Comparison of ENCODE assay signal across 9 mouse cellular contexts in genomic region chr8:116946268-116946838, GRCm38 (mm10). TPM values are rescaled to one million over a fixed set of nuclear protein-coding genes. Genes with fewer than 3 reads are reported as not detected.
DNase-seq lines count a peak whose midpoint lies in the region; ATAC-seq and TF ChIP-seq lines count a peak whose summit lies in the region.
"Had no signal": no experiment of that assay in that cellular context is flagged by ENCODE, and none has a peak within 500 bp of the region (broad histone marks: within the 10 kb centered on the region; RNA-seq: fewer than 3 reads in every experiment).

No protein-coding gene starts in this region.

- no peak overlapping the region for H3K4me3 ChIP-seq in hindbrain, embryonic 10.5 days
- no peak overlapping the region for H3K4me3 ChIP-seq in hindbrain, embryonic 16.5 days (ENCODE audit: low read length)
- H3K4me3 ChIP-seq in E14TG2a.4 (replicated peaks; ENCODE audit: low read length) = peak overlapping the region; percentile 62
- peak overlapping the region; percentile 38 for H3K4me3 ChIP-seq in heart, embryonic 13.5 days
- H3K4me3 ChIP-seq in liver, embryonic 13.5 days (replicated peaks) = peak overlapping the region; percentile 48
- H3K4me3 ChIP-seq in stomach, embryonic 15.5 days (replicated peaks) = no peak overlapping the region
- H3K4me3 ChIP-seq: neural tube, embryonic 12.5 days had no signal

- H3K4me2 ChIP-seq in hindbrain, embryonic 16.5 days (ENCODE audit: low read length) = no peak overlapping the region
- H3K4me2 ChIP-seq in heart, embryonic 13.5 days = peak overlapping the region; percentile 96
- peak overlapping the region; percentile 98 for H3K4me2 ChIP-seq in liver, embryonic 13.5 days
- 0 out of 2 replicates have a peak overlapping the region, but pooled peaks have one; percentile 15 for H3K4me2 ChIP-seq in stomach, embryonic 15.5 days
- H3K4me2 ChIP-seq: neural tube, embryonic 12.5 days had no signal

- no peak for DNase-seq in hindbrain, embryonic 10.5 days (ENCODE audit: low spot score)
- peak; percentile 11 for DNase-seq in liver, embryonic 13.5 days
- DNase-seq in testis, postnatal 14 days (ENCODE audit: low spot score) = no peak
- no peak for DNase-seq in urinary bladder, adult 2 months (ENCODE audit: low spot score)

- no peak for TF ChIP-seq CTCF in E14TG2a.4 (conservative IDR thresholded peaks at IDR 0.05; ENCODE audit: low read length)

- ATAC-seq in hindbrain, embryonic 16.5 days = no peak
- no peak for ATAC-seq in heart, embryonic 13.5 days (ENCODE audit: extremely low read depth, insufficient number of reproducible peaks, low FRiP score, low TSS enrichment)
- ATAC-seq in liver, embryonic 13.5 days (ENCODE audit: low read depth) = no peak
- ATAC-seq in stomach, embryonic 15.5 days (ENCODE audit: insufficient read depth, low FRiP score, low read depth) = no peak

- H3K27me3 ChIP-seq in hindbrain, embryonic 10.5 days (ENCODE audit: insufficient read depth, poor library complexity, severe bottlenecking) = no peaks in the 10 kb centered on the region
- H3K27me3 ChIP-seq in hindbrain, embryonic 16.5 days (replicated peaks; ENCODE audit: control insufficient read depth, insufficient read depth, low read length) = no peaks in the 10 kb centered on the region
- H3K27me3 ChIP-seq in E14TG2a.4 (ENCODE audit: insufficient read depth, low read length) = no peaks in the 10 kb centered on the region
- no peaks in the 10 kb centered on the region for H3K27me3 ChIP-seq in heart, embryonic 13.5 days (replicated peaks)
- no peaks in the 10 kb centered on the region for H3K27me3 ChIP-seq in liver, embryonic 13.5 days
- no peaks in the 10 kb centered on the region for H3K27me3 ChIP-seq in stomach, embryonic 15.5 days (replicated peaks)
- H3K27me3 ChIP-seq: neural tube, embryonic 12.5 days had no signal

- H3K4me1 ChIP-seq in hindbrain, embryonic 10.5 days (replicated peaks) = peaks cover 35% of the 10 kb centered on the region
- H3K4me1 ChIP-seq in hindbrain, embryonic 16.5 days (ENCODE audit: control insufficient read depth, insufficient read depth, low read depth, low read length) = peaks cover 16% of the 10 kb centered on the region
- peaks cover 82% of the 10 kb centered on the region for H3K4me1 ChIP-seq in E14TG2a.4 (replicated peaks; ENCODE audit: low read depth, low read length)
- H3K4me1 ChIP-seq in heart, embryonic 13.5 days = peaks cover 62% of the 10 kb centered on the region
- peaks cover 64% of the 10 kb centered on the region for H3K4me1 ChIP-seq in liver, embryonic 13.5 days (replicated peaks)
- H3K4me1 ChIP-seq in stomach, embryonic 15.5 days = peaks cover 21% of the 10 kb centered on the region

- WGBS in hindbrain, embryonic 10.5 days = 87% methylated on average over 21 of the region's 21 CpGs
- 85% methylated on average over 21 of the region's 21 CpGs for WGBS in hindbrain, embryonic 16.5 days
- 25% methylated on average over 21 of the region's 21 CpGs for WGBS in heart, embryonic 13.5 days
- 25% methylated on average over 21 of the region's 21 CpGs for WGBS in liver, embryonic 13.5 days (ENCODE audit: insufficient replicate concordance)
- 68% methylated on average over 21 of the region's 21 CpGs for WGBS in stomach, embryonic 15.5 days

- H3K36me3 ChIP-seq in hindbrain, embryonic 10.5 days = peaks cover 19% of the 10 kb centered on the region
- H3K36me3 ChIP-seq in hindbrain, embryonic 16.5 days (ENCODE audit: control insufficient read depth, insufficient read depth, low read length) = no peaks in the 10 kb centered on the region
- peaks cover 29% of the 10 kb centered on the region for H3K36me3 ChIP-seq in E14TG2a.4 (ENCODE audit: insufficient read depth, low read length)
- no peaks in the 10 kb centered on the region for H3K36me3 ChIP-seq in heart, embryonic 13.5 days
- peaks cover 4% of the 10 kb centered on the region for H3K36me3 ChIP-seq in liver, embryonic 13.5 days
- H3K36me3 ChIP-seq in stomach, embryonic 15.5 days = no peaks in the 10 kb centered on the region
- H3K36me3 ChIP-seq: neural tube, embryonic 12.5 days had no signal

- H3K9me3 ChIP-seq in hindbrain, embryonic 10.5 days = no peaks in the 10 kb centered on the region
- H3K9me3 ChIP-seq in hindbrain, embryonic 16.5 days (ENCODE audit: control insufficient read depth, low read length) = no peaks in the 10 kb centered on the region
- H3K9me3 ChIP-seq in E14TG2a.4 (ENCODE audit: low read length) = no peaks in the 10 kb centered on the region
- no peaks in the 10 kb centered on the region for H3K9me3 ChIP-seq in heart, embryonic 13.5 days
- no peaks in the 10 kb centered on the region for H3K9me3 ChIP-seq in liver, embryonic 13.5 days (replicated peaks)
- no peaks in the 10 kb centered on the region for H3K9me3 ChIP-seq in stomach, embryonic 15.5 days
- H3K9me3 ChIP-seq: neural tube, embryonic 12.5 days had no signal

- no peak overlapping the region for H3K9ac ChIP-seq in hindbrain, embryonic 16.5 days (ENCODE audit: low read depth, low read length)
- H3K9ac ChIP-seq in heart, embryonic 13.5 days = peak overlapping the region; percentile 72
- peak overlapping the region; percentile 90 for H3K9ac ChIP-seq in liver, embryonic 13.5 days
- no peak overlapping the region for H3K9ac ChIP-seq in stomach, embryonic 15.5 days
- H3K9ac ChIP-seq: neural tube, embryonic 12.5 days had no signal

- peak overlapping the region; percentile 8; the same call in 1 of the 2 replicates for H3K27ac ChIP-seq in hindbrain, embryonic 10.5 days
- H3K27ac ChIP-seq in hindbrain, embryonic 16.5 days (ENCODE audit: low read depth, low read length) = no peak overlapping the region
- peak overlapping the region; percentile 90 for H3K27ac ChIP-seq in heart, embryonic 13.5 days (replicated peaks)
- peak overlapping the region; percentile 79 for H3K27ac ChIP-seq in liver, embryonic 13.5 days
- 0 out of 2 replicates have a peak overlapping the region, but pooled peaks have one; percentile 13 for H3K27ac ChIP-seq in stomach, embryonic 15.5 days
- H3K27ac ChIP-seq: neural tube, embryonic 12.5 days had no signal

RNA-seq across cellular contexts. Expression of gene Atmin, which starts 3.2 kb away (rescaled TPM):
- polyA plus RNA-seq in hindbrain, embryonic 10.5 days (2016; fragmentation: Nextera tagmentation; extraction: Ambion mirVana) = 13.8 and 16.0 TPM in 2 replicates
- polyA plus RNA-seq in hindbrain, embryonic 16.5 days (2015; fragmentation: Nextera tagmentation; extraction: Ambion mirVana) = 17.9 and 22.4 TPM in 2 replicates
- 8.0 and 8.8 TPM in 2 replicates for polyA plus RNA-seq in heart, embryonic 13.5 days (2015; fragmentation: Nextera tagmentation; extraction: Ambion mirVana)
- polyA plus RNA-seq in liver, embryonic 13.5 days (2015; fragmentation: Nextera tagmentation; extraction: Ambion mirVana) = 4.6 and 5.2 TPM in 2 replicates
- 8.9 and 10.0 TPM in 2 replicates for polyA plus RNA-seq in stomach, embryonic 15.5 days (2015; fragmentation: Nextera tagmentation; extraction: Ambion mirVana)
- polyA plus RNA-seq in urinary bladder, adult 2 months (2012; rRNA removed) = 11.2 and 13.4 TPM in 2 replicates

RNA-seq across cellular contexts. Expression of gene Cenpn, which starts 24.8 kb away (rescaled TPM):
- polyA plus RNA-seq in hindbrain, embryonic 10.5 days (2016; fragmentation: Nextera tagmentation; extraction: Ambion mirVana) = 48.3 and 62.6 TPM in 2 replicates
- polyA plus RNA-seq in hindbrain, embryonic 16.5 days (2015; fragmentation: Nextera tagmentation; extraction: Ambion mirVana) = 9.5 and 10.4 TPM in 2 replicates
- polyA plus RNA-seq in heart, embryonic 13.5 days (2015; fragmentation: Nextera tagmentation; extraction: Ambion mirVana) = 28.9 and 29.8 TPM in 2 replicates
- polyA plus RNA-seq in liver, embryonic 13.5 days (2015; fragmentation: Nextera tagmentation; extraction: Ambion mirVana) = 33.2 and 36.2 TPM in 2 replicates
- 30.7 and 33.0 TPM in 2 replicates for polyA plus RNA-seq in stomach, embryonic 15.5 days (2015; fragmentation: Nextera tagmentation; extraction: Ambion mirVana)
- 2.2 and 2.8 TPM in 2 replicates for polyA plus RNA-seq in urinary bladder, adult 2 months (2012; rRNA removed)

RNA-seq across cellular contexts. Expression of gene Cmc2, which starts 25.1 kb away (rescaled TPM):
- 79.5 and 79.7 TPM in 2 replicates for polyA plus RNA-seq in hindbrain, embryonic 10.5 days (2016; fragmentation: Nextera tagmentation; extraction: Ambion mirVana)
- 32.0 and 37.2 TPM in 2 replicates for polyA plus RNA-seq in hindbrain, embryonic 16.5 days (2015; fragmentation: Nextera tagmentation; extraction: Ambion mirVana)
- polyA plus RNA-seq in heart, embryonic 13.5 days (2015; fragmentation: Nextera tagmentation; extraction: Ambion mirVana) = 101 and 111 TPM in 2 replicates
- 89.0 and 93.9 TPM in 2 replicates for polyA plus RNA-seq in liver, embryonic 13.5 days (2015; fragmentation: Nextera tagmentation; extraction: Ambion mirVana)
- 74.4 and 75.8 TPM in 2 replicates for polyA plus RNA-seq in stomach, embryonic 15.5 days (2015; fragmentation: Nextera tagmentation; extraction: Ambion mirVana)
- 10.1 and 11.3 TPM in 2 replicates for polyA plus RNA-seq in urinary bladder, adult 2 months (2012; rRNA removed)

RNA-seq across cellular contexts. Expression of gene 1700030J22Rik, which starts 32.4 kb away (rescaled TPM):
- polyA plus RNA-seq in hindbrain, embryonic 10.5 days (2016; fragmentation: Nextera tagmentation; extraction: Ambion mirVana) = 2.8 and 4.2 TPM in 2 replicates
- 7.8 and 8.0 TPM in 2 replicates for polyA plus RNA-seq in hindbrain, embryonic 16.5 days (2015; fragmentation: Nextera tagmentation; extraction: Ambion mirVana)
- polyA plus RNA-seq in heart, embryonic 13.5 days (2015; fragmentation: Nextera tagmentation; extraction: Ambion mirVana) = 0.66 and 0.68 TPM in 2 replicates
- 0.44 and 0.53 TPM in 2 replicates for polyA plus RNA-seq in liver, embryonic 13.5 days (2015; fragmentation: Nextera tagmentation; extraction: Ambion mirVana)
- polyA plus RNA-seq in stomach, embryonic 15.5 days (2015; fragmentation: Nextera tagmentation; extraction: Ambion mirVana) = 1.3 and 1.7 TPM in 2 replicates
- 0.47 TPM in 2 replicates for polyA plus RNA-seq in urinary bladder, adult 2 months (2012; rRNA removed)

RNA-seq across cellular contexts. Expression of gene Gcsh, which starts 47.0 kb away (rescaled TPM):
- polyA plus RNA-seq in hindbrain, embryonic 10.5 days (2016; fragmentation: Nextera tagmentation; extraction: Ambion mirVana) = 153 and 181 TPM in 2 replicates
- 105 and 119 TPM in 2 replicates for polyA plus RNA-seq in hindbrain, embryonic 16.5 days (2015; fragmentation: Nextera tagmentation; extraction: Ambion mirVana)
- 78.4 and 91.5 TPM in 2 replicates for polyA plus RNA-seq in heart, embryonic 13.5 days (2015; fragmentation: Nextera tagmentation; extraction: Ambion mirVana)
- 90.2 and 91.0 TPM in 2 replicates for polyA plus RNA-seq in liver, embryonic 13.5 days (2015; fragmentation: Nextera tagmentation; extraction: Ambion mirVana)
- polyA plus RNA-seq in stomach, embryonic 15.5 days (2015; fragmentation: Nextera tagmentation; extraction: Ambion mirVana) = 138 and 143 TPM in 2 replicates
- polyA plus RNA-seq in urinary bladder, adult 2 months (2012; rRNA removed) = 60.5 and 70.1 TPM in 2 replicates

Comparison
In these comparisons a context has a peak if more than half of its experiments do, and no peak if none do; other contexts are left out.
1. H3K4me3 ChIP-seq: peak in E14TG2a.4 (single experiment), heart, embryonic 13.5 days (single experiment) and liver, embryonic 13.5 days (single experiment); none in hindbrain, embryonic 10.5 days (single experiment), hindbrain, embryonic 16.5 days (single experiment) and stomach, embryonic 15.5 days (single experiment).
2. H3K9ac ChIP-seq: peak in heart, embryonic 13.5 days (single experiment) and liver, embryonic 13.5 days (single experiment); none in hindbrain, embryonic 16.5 days (single experiment) and stomach, embryonic 15.5 days (single experiment).